Mouse (Mus musculus) cerebellum, postnatal 25 days (tissue): ENCODE measurements at regions not wholly inside any gene's neighbourhood (a gene's known extent, or its start where the extent isn't known, plus 50 kb on each side); places are given as distances from the start of the nearest gene placed in this dataset.

Source experiments
- DNase-seq, 2 experiments: peaks; one replicate each; pipeline ENCODE4 v3.0.0; 2021; ENCODE audit warnings: mixed read lengths in 2 of 2

- DNase-seq, result no peak
Measured at GRCm38 (mm10) chr10:14217284-14217683, 251.4 kb downstream of the Hivep2 start.

GRCm38 (mm10) chr10:14216191-14216992 lies 250.5 kb downstream of the Hivep2 start:
- DNase-seq, result no peak

GRCm38 (mm10) chr10:14215512-14215911 lies 249.6 kb downstream of the Hivep2 start:
- DNase-seq, result no peak

GRCm38 (mm10) chr10:14213536-14213935 lies 247.7 kb downstream of the Hivep2 start:
- no peak for DNase-seq

- peak; percentile 40 to 61 for DNase-seq
Measured at GRCm38 (mm10) chr10:14211926-14212325, 246.1 kb downstream of the Hivep2 start.

- DNase-seq, result no peak
Measured at GRCm38 (mm10) chr10:14211481-14211880, 245.6 kb downstream of the Hivep2 start.

GRCm38 (mm10) chr10:14210445-14210844 lies 244.6 kb downstream of the Hivep2 start:
- no peak for DNase-seq

GRCm38 (mm10) chr10:14210045-14210444 lies 244.2 kb downstream of the Hivep2 start:
- DNase-seq, result no peak

- no peak for DNase-seq
Measured at GRCm38 (mm10) chr10:14208206-14208605, 242.3 kb downstream of the Hivep2 start.

- DNase-seq, result no peak
Measured at GRCm38 (mm10) chr10:14207616-14208015, 241.7 kb downstream of the Hivep2 start.

GRCm38 (mm10) chr10:14207051-14207570 lies 241.2 kb downstream of the Hivep2 start:
- DNase-seq, result no peak
